Mouse (Mus musculus) limb, embryonic 13.5 days (tissue): Measurements from ENCODE around the gene Atxn7l3. TPM values are rescaled to one million over a fixed set of nuclear protein-coding genes. Genes with fewer than 3 reads are reported as not detected.

ENCODE experiments used
- ATAC-seq: fragments of 200-750 bp; cut with Nextera tagmentation; 2 replicates; pipeline ENCODE4 v1.8.0; 2017; ENCODE audit warnings: low read depth, moderate number of reproducible peaks, moderate TSS enrichment; ENCODE audit not compliant: low FRiP score
- H3K27ac ChIP-seq: fragments of 300-500 bp; sonication (generic); 2 replicates; pipeline ENCODE4 v1.5.1; 2015; ENCODE audit warnings: inconsistent platforms, mild to moderate bottlenecking, moderate library complexity
- H3K27me3 ChIP-seq: fragments of 300-500 bp; sonication (generic); 2 replicates; pipeline ENCODE4 v1.6.1; 2015; ENCODE audit warnings: mild to moderate bottlenecking, inconsistent platforms
- H3K36me3 ChIP-seq: fragments of 300-500 bp; sonication (generic); 2 replicates; pipeline ENCODE4 v1.6.1; 2015; ENCODE audit warnings: inconsistent platforms, mild to moderate bottlenecking, moderate library complexity
- H3K4me1 ChIP-seq: fragments of 300-500 bp; sonication (generic); 2 replicates; pipeline ENCODE4 v1.6.1; 2015; ENCODE audit warnings: inconsistent platforms
- H3K4me2 ChIP-seq: fragments of 300-500 bp; sonication (generic); replicated peaks from 2 replicates; pipeline ENCODE4 v1.6.1; 2015; ENCODE audit warnings: inconsistent platforms, mild to moderate bottlenecking, moderate library complexity
- H3K4me3 ChIP-seq: fragments of 300-500 bp; sonication (generic); 2 replicates; pipeline ENCODE4 v1.5.1; 2015; ENCODE audit warnings: moderate library complexity, mild to moderate bottlenecking, inconsistent platforms
- H3K9ac ChIP-seq: fragments of 300-500 bp; sonication (generic); 2 replicates; pipeline ENCODE4 v1.6.1; 2015; ENCODE audit warnings: mild to moderate bottlenecking, inconsistent platforms
- H3K9me3 ChIP-seq: fragments of 300-500 bp; sonication (generic); 2 replicates; pipeline ENCODE4 v1.6.1; 2016; ENCODE audit warnings: inconsistent platforms
- WGBS: fragments of 180-500 bp; shearing (Covaris S2); methylation state at CpG from one replicate; pipeline ENCODE4 v1.1.7; 2015; 5-methylcytosine and 5-hydroxymethylcytosine counted together
- polyA plus RNA-seq: library from polyadenylated mRNA; unstranded; fragments of >200 nt; fragmentation: Nextera tagmentation; extraction: Ambion mirVana; gene quantifications from 2 replicates; pipeline ENCODE4 v1.2.1, GENCODE M21; 2015

Atxn7l3 gene
- polyA plus RNA-seq, 1 experiment from 2014 or later = 21.4 TPM

DNA sequence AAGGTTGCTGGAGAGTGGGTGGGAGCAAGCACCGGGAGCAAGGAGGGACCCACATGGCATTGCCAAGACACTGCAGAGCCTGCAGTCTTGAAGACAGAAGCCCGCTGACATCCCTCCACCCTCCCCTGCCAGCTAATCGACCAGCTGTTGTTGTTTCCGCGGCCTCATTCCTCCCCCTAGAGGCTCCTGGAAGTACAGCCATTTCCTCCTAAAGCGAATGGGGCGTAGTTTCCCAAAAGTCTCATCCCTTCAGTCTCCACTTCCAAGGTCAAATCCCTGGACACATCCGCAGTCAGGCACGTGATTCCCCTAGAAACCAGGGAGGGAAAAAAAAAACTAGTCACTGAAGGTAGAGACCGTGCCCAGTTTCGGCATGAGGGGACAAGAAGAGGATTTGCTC lies 29.0 kb downstream of the Atxn7l3 start:
- no peaks in the 10 kb centered on the region for H3K27me3 ChIP-seq
- peaks cover 11% of the 10 kb centered on the region for H3K4me1 ChIP-seq
- 9% methylated on average over 11 of the region's 11 CpGs for WGBS
- ATAC-seq = peak; percentile 54
- H3K9me3 ChIP-seq = no peaks in the 10 kb centered on the region
- no peak overlapping the region for H3K4me3 ChIP-seq
- H3K9ac ChIP-seq = no peak overlapping the region
- H3K27ac ChIP-seq = no peak overlapping the region
- H3K4me2 ChIP-seq = peak overlapping the region; percentile 34; the same call in 1 of the 2 replicates
- H3K36me3 ChIP-seq = peaks cover 21% of the 10 kb centered on the region

DNA sequence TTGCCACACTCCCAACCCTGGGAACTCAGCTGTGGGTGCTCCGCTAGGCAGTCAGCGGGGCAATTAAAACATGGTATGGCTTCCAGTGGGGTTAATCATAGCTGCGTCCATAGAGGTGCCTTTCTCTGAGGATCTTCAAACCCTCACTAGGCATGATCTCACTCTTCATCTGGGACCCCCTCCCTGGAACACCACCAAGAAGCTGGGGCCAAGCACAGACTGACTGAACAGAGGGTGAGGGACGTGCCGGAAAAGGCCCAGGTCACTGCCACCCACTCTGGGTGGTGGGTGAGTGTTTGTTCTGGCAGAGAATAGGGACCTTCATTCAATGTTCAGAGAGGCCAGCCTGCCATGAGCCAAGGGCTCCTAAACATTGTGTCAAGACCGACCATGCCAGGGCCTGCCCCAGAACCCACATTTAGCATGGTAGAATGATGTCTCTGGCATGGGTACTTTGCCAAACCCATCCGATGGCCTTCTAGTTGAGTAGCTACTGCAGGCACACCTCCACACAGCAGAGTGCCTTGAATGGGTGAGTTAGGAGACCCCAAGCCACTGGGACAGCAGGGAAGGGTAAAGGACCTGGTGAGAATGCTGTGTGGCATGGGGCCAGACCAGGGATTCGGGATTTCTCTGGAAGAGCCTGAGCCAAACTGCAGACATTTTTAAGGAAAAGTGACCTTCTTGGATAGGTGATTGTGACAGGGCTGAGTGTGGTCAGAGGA lies 29.6 kb downstream of the Atxn7l3 start:
- H3K36me3 ChIP-seq = peaks cover 28% of the 10 kb centered on the region
- no peak for ATAC-seq
- 87% methylated on average over 8 of the region's 8 CpGs for WGBS
- peaks cover 11% of the 10 kb centered on the region for H3K4me1 ChIP-seq
- H3K4me3 ChIP-seq = no peak overlapping the region
- no peaks in the 10 kb centered on the region for H3K9me3 ChIP-seq
- no peak overlapping the region for H3K27ac ChIP-seq
- no peak overlapping the region for H3K9ac ChIP-seq
- H3K27me3 ChIP-seq = no peaks in the 10 kb centered on the region
- peak overlapping the region; percentile 34; the same call in 1 of the 2 replicates for H3K4me2 ChIP-seq

DNA sequence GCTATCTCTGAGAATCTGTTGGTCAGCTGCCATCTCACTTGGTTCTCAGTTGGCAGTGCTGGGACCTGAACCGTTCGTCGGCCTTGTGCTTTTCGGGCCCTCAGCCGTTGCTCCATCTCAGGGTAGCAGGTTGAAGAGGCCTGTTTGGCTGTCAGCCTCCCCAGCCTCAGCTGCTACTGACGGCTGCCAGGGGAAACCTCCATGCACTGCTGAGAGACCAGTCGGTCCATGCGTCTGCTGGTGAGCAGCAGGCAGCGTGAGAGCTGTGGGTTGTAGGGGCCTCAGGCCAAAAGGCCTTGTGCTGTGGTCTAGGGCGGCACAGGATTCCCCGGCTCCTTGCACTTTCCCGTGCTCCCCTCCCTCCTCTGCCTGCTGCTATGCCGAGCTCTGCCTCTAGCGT lies 30.6 kb downstream of the Atxn7l3 start:
- no peak for ATAC-seq
- Histone ChIP-seq H3K27ac (no peak overlapping the region), H3K4me1 (peaks cover 11% of the 10 kb centered on the region), H3K9me3 (no peaks in the 10 kb centered on the region), H3K9ac (peak overlapping the region; percentile 45; the same call in 1 of the 2 replicates), H3K4me2 (no peak overlapping the region), H3K36me3 (peaks cover 35% of the 10 kb centered on the region), H3K4me3 (no peak overlapping the region), H3K27me3 (no peaks in the 10 kb centered on the region)
- 67% methylated on average over 14 of the region's 14 CpGs for WGBS

DNA sequence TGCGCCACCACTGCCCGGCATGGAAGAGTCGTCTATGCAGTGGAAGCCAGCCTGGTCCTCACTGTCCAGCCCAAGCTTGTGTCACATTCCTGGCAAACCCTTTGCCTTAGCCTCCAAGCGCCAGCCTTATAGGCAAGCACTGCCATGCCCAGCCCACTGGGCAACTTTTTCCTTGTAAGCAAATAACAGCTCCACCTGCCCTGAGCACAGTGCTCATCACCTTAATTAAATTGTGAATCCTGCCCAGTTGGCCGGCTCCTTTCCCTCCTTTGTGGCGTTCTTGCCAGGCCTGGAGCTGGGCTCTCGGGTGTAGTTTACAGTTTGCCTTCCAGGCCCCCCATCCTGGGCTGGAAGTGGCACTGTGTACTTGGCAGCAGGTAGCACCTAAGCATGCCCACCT lies 33.2 kb downstream of the Atxn7l3 start:
- no peak for ATAC-seq
- peaks cover 11% of the 10 kb centered on the region for H3K4me1 ChIP-seq
- H3K9me3 ChIP-seq = no peaks in the 10 kb centered on the region
- no peak overlapping the region for H3K9ac ChIP-seq
- H3K4me2 ChIP-seq = no peak overlapping the region
- no peak overlapping the region for H3K27ac ChIP-seq
- WGBS = 94% methylated on average over 7 of the region's 7 CpGs
- H3K4me3 ChIP-seq = no peak overlapping the region
- H3K27me3 ChIP-seq = no peaks in the 10 kb centered on the region
- peaks cover 53% of the 10 kb centered on the region for H3K36me3 ChIP-seq

DNA sequence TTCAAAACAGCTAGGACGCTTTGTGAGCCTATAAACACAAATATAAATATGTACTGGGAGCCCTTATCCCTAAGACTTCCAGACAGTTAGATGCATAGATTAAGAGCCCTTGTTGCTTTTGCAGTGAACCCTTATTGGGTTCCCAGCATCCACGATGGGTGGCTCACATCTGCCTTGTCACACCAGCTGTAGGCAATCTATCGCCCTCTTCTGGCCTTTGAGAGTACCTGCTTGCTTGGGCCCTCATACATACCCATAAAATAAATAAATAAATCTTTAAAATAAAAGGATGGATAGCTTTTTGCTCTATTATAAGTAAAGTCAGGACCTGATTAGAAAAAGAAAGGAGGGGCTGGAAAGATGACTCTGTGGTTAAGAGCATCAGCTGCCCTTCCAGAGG lies 37.9 kb downstream of the Atxn7l3 start:
- Histone ChIP-seq H3K27ac (no peak overlapping the region), H3K4me3 (no peak overlapping the region), H3K9me3 (no peaks in the 10 kb centered on the region), H3K36me3 (peaks cover 66% of the 10 kb centered on the region), H3K27me3 (no peaks in the 10 kb centered on the region), H3K4me1 (peaks cover 18% of the 10 kb centered on the region), H3K4me2 (no peak overlapping the region), H3K9ac (no peak overlapping the region)
- WGBS = 86% methylated on average over 3 of the region's 3 CpGs
- ATAC-seq = no peak

DNA sequence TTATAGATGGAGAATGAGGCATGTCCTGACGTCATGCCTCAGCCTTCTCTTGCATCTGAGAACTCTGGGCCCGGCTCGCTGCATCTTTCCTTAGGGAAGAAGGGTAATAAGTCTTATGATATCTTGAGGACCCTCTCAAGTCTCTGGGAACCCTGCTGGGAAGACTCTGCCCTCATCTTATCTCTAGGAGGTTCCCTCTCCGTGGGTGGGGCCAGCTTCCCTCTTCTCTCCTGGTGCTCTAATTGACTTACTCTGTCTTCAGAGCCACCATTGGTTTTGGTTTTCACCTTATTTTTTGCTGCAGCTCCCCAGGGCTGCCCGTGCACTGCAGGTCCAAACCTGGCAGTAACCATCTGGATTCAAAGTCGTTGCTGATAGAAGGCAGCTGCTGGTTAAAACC lies 38.3 kb downstream of the Atxn7l3 start:
- Histone ChIP-seq H3K9ac (no peak overlapping the region), H3K4me2 (no peak overlapping the region), H3K4me3 (no peak overlapping the region), H3K4me1 (peaks cover 18% of the 10 kb centered on the region), H3K27me3 (no peaks in the 10 kb centered on the region), H3K9me3 (no peaks in the 10 kb centered on the region), H3K36me3 (peaks cover 62% of the 10 kb centered on the region), H3K27ac (no peak overlapping the region)
- WGBS = 71% methylated on average over 6 of the region's 6 CpGs
- ATAC-seq = no peak

DNA sequence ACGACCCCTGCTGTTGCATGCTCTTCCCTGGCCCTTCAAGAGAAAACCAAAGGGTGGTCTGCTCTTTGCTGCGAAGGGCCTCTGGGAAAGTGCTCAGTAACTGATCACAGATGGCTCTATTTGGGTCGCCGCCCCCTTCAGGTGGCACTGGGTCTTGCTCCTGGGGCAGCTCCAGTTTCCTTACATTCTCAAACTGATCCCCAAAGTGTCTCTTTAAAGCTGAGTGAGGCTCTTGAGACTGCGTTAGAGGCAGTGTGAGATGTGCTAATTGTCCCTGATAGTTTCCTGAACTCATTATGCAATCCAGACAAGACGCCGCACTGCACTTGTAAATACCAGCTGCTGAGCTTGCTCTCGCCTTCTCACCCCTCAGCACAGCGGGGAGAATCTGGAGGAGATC lies 38.9 kb downstream of the Atxn7l3 start:
- H3K27me3 ChIP-seq = no peaks in the 10 kb centered on the region
- no peaks in the 10 kb centered on the region for H3K9me3 ChIP-seq
- H3K4me2 ChIP-seq = peak overlapping the region; percentile 11
- peaks cover 18% of the 10 kb centered on the region for H3K4me1 ChIP-seq
- H3K9ac ChIP-seq = peak overlapping the region; percentile 43; the same call in 1 of the 2 replicates
- H3K4me3 ChIP-seq = no peak overlapping the region
- H3K36me3 ChIP-seq = peaks cover 60% of the 10 kb centered on the region
- ATAC-seq = peak; percentile 57; the same call in 1 of the 2 replicates
- 29% methylated on average over 9 of the region's 9 CpGs for whole genome bisulfite sequencing
- peak overlapping the region; percentile 52; the same call in 1 of the 2 replicates for H3K27ac ChIP-seq

DNA sequence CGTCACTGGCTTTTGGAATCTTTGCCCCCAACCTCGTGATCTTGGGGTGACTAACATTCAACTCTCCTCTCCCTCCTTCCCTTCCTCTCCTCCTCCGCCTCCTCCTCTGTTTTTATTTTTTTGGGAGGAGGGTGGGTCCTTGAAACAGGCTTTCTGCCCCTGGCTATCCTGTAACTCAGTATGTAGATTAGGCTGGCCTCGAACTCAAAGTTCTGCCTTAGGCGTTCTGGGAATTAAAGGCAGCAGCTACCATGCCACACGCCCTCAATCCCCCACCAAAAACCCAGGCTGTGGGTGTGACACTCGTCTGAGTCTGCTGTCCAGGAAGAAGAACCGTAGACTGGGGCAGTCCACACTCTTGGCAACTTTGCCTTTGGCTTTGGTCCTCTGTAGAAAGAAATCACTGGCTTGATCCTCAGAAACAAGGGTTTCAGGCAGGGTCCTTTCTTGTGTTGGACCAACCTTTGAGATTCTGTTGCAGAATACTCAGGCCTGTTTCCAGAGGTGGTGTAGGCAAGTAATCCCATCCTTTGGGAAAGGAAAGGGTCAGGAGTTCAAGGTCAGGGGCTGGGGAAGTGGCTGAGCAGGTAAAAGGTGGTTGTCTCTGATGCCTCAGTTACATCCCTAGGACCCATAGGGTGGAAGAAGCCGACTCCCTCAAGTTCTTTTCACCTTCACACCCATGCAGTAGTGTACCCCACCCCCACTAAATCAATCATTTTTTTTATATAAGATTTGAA lies 46.9 kb downstream of the Atxn7l3 start:
- 11% methylated on average over 9 of the region's 9 CpGs for WGBS
- no peak overlapping the region for H3K27ac ChIP-seq
- no peak for ATAC-seq

DNA sequence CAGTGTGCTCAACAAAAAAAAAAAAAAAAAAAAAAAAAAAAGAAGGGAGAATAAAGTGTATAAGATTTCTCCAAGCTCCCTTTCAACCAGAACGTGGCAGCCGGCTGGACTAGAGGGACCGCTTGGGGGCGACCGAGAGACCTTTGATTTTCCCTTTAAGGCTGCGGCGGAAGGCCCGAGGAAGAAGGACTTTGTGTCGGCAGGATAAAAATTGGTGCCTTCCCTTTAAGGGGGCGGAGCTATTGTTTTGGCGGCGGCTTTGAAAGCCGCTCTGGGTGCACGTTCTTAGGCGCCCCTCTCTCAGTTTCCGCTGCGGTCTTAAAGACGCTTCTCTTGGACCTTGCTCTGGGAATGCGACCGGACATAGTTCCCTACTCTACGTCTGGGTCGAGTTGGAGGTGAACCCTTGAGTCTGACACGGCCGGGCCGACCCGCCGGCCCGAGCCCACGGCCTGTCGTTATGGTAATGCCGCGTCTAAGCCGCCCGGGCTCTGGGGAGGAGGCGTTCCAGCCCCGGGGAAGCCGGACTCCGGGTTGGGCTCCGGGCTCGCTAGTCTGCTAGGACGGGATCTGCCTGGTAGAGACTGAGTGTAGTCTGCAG lies 47.7 kb downstream of the Atxn7l3 start, which contains the start of gene BC030867:
Gene BC030867 (plus strand): TSS at position 253 of the 601 bp plus-strand sequence.
- Histone ChIP-seq H3K27me3 (peaks cover 3% of the 10 kb centered on the region), H3K9ac (peak within 1 kb of the TSS; percentile 79), H3K4me3 (peak within 1 kb of the TSS; percentile 73), H3K27ac (no peak within 1 kb of the TSS), H3K4me1 (peaks cover 29% of the 10 kb centered on the region), H3K9me3 (no peaks in the 10 kb centered on the region), H3K4me2 (peak within 1 kb of the TSS; percentile 93), H3K36me3 (peaks cover 18% of the 10 kb centered on the region)
- WGBS = under 1% methylated on average over 41 of the region's 41 CpGs
- peak; percentile 55 for ATAC-seq

More for the DNA sequence above, 46.9 kb downstream of the Atxn7l3 start:
- H3K36me3 ChIP-seq = peaks cover 22% of the 10 kb centered on the region
- no peaks in the 10 kb centered on the region for H3K9me3 ChIP-seq
- peaks cover 26% of the 10 kb centered on the region for H3K4me1 ChIP-seq
- peak overlapping the region; percentile 73 for H3K4me3 ChIP-seq
- peak overlapping the region; percentile 93 for H3K4me2 ChIP-seq
- peaks cover 1% of the 10 kb centered on the region for H3K27me3 ChIP-seq
- H3K9ac ChIP-seq = peak overlapping the region; percentile 79

DNA sequence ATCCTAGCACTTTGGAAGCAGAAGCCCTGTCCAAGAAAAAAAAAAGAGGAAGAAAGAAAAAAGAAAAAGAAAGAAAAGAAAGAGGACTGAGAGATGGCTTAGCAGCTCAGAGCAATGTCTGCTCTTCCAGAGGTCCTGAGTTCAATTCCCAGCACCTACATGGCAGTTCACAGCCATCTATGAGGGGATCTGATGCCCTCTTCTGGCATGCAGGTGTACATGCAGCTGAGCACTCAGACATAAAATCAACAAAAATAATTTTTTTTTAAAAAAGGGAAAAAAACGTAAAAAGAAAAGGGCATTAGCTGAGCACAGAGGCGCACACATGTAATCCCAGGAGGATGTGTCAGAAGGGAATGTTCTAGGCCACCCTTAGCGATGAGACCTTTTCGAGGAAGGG lies 49.6 kb downstream of the Atxn7l3 start:
- Histone ChIP-seq H3K27me3 (peaks cover 3% of the 10 kb centered on the region), H3K9me3 (no peaks in the 10 kb centered on the region), H3K36me3 (peaks cover 13% of the 10 kb centered on the region), H3K27ac (no peak overlapping the region), H3K9ac (no peak overlapping the region), H3K4me3 (no peak overlapping the region), H3K4me1 (peaks cover 29% of the 10 kb centered on the region), H3K4me2 (no peak overlapping the region)
- WGBS = 85% methylated on average over 4 of the region's 4 CpGs
- no peak for ATAC-seq

DNA sequence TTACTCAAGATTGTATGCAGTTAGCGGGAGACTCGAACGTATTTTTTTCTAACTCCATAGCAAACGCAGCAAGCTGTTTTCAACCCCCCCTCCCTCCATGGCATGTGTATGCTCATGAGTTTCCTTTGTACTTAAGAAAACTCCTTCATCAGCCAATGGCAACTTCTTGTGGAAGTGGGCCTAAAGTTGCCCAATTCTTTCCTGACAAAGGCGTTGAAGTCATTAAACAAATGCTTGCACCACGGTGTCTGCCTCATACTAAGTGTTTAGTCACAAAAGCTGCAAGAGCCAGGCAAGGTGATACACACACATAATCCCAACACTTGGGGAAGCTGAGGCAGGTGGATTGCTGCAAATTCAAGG lies 50.2 kb downstream of the Atxn7l3 start:
- H3K4me2 ChIP-seq = no peak overlapping the region

More for the DNA sequence above, 50.2 kb downstream of the Atxn7l3 start:
- H3K27me3 ChIP-seq = peaks cover 3% of the 10 kb centered on the region
- H3K4me1 ChIP-seq = peaks cover 29% of the 10 kb centered on the region
- peaks cover 8% of the 10 kb centered on the region for H3K36me3 ChIP-seq
- WGBS = 77% methylated on average over 6 of the region's 6 CpGs
- no peaks in the 10 kb centered on the region for H3K9me3 ChIP-seq
- H3K27ac ChIP-seq = no peak overlapping the region
- no peak overlapping the region for H3K9ac ChIP-seq
- H3K4me3 ChIP-seq = no peak overlapping the region
- ATAC-seq = no peak
